In the genomic region with DNA sequence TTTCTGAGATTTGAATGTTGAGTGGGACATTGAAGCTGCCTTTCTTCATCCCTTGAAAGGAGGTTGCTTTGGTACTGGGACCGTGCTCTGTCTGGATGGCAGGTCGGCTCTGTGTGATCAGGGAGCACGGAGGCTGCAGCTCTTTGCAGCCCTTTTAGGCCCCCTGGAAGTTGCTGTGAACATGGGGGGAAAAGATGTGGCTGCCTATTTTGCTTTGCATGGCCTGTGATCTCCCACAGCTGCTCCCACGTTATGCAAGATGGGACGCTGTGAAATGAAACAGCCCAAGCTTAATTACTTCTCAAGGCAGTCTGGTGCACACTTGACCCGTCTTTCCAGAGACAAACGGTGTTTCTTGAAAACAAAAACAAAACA, we compare ENCODE assay signal across 8 mouse cellular contexts. TPM values are rescaled to one million over a fixed set of nuclear protein-coding genes. Genes with fewer than 3 reads are reported as not detected.
DNase-seq lines count a peak whose midpoint lies in the region; ATAC-seq lines count a peak whose summit lies in the region.

No protein-coding gene starts in this region.

- peak overlapping the region; percentile 74 for H3K4me3 ChIP-seq in hindbrain, embryonic 15.5 days
- no peak overlapping the region; the same call in 1 of the 2 replicates for H3K4me3 ChIP-seq in liver, embryonic 16.5 days (ENCODE audit: low read depth, low read length)

- ATAC-seq in hindbrain, embryonic 15.5 days (ENCODE audit: low FRiP score, low read depth), result no peak
- no peak for ATAC-seq in liver, embryonic 16.5 days (ENCODE audit: low read depth)
- no peak for ATAC-seq in erythroblast, adult 5-6 weeks (replicated peaks; ENCODE audit: low FRiP score, poor library complexity, severe bottlenecking)

- DNase-seq in heart, adult 11 months, result peak; percentile 95
- DNase-seq in heart, adult 9 months (ENCODE audit: low spot score in 2 of 2), result no peak
- peak; percentile 46 for DNase-seq in embryo, embryonic 11 days
- no peak for DNase-seq in c-Kit-positive CD71-positive TER-119-positive erythroid progenitor cells, embryonic 14.5 days (ENCODE audit: low spot score)
- no peak for DNase-seq in frontal cortex, adult 2 months (ENCODE audit: extremely low spot score in 1 of 2, low spot score in 1 of 2)

- peaks cover 46% of the 10 kb centered on the region for H3K4me1 ChIP-seq in hindbrain, embryonic 15.5 days (replicated peaks)
- no peaks in the 10 kb centered on the region for H3K4me1 ChIP-seq in liver, embryonic 16.5 days (ENCODE audit: control insufficient read depth, low read depth, low read length)

- peak overlapping the region; percentile 85 for H3K9ac ChIP-seq in hindbrain, embryonic 15.5 days
- no peak overlapping the region for H3K9ac ChIP-seq in liver, embryonic 16.5 days (ENCODE audit: low read depth, low read length)

- peak overlapping the region; percentile 86 for H3K27ac ChIP-seq in hindbrain, embryonic 15.5 days (replicated peaks)
- H3K27ac ChIP-seq in liver, embryonic 16.5 days (ENCODE audit: low read length), result no peak overlapping the region

- H3K27me3 ChIP-seq in hindbrain, embryonic 15.5 days, result no peaks in the 10 kb centered on the region
- H3K27me3 ChIP-seq in liver, embryonic 16.5 days (ENCODE audit: control insufficient read depth, insufficient read depth, low read depth, low read length), result peaks cover 34% of the 10 kb centered on the region

- no peaks in the 10 kb centered on the region for H3K36me3 ChIP-seq in hindbrain, embryonic 15.5 days
- no peaks in the 10 kb centered on the region for H3K36me3 ChIP-seq in liver, embryonic 16.5 days (ENCODE audit: control insufficient read depth, insufficient read depth)

- no peaks in the 10 kb centered on the region for H3K9me3 ChIP-seq in hindbrain, embryonic 15.5 days
- H3K9me3 ChIP-seq in liver, embryonic 16.5 days (replicated peaks; ENCODE audit: control insufficient read depth, low read length), result no peaks in the 10 kb centered on the region

- H3K4me2 ChIP-seq in hindbrain, embryonic 15.5 days, result peak overlapping the region; percentile 87
- H3K4me2 ChIP-seq in liver, embryonic 16.5 days (ENCODE audit: low read depth, low read length), result 0 out of 2 replicates have a peak overlapping the region, but pooled peaks have one; percentile 65

- WGBS in hindbrain, embryonic 15.5 days, result 1% methylated on average over 7 of the region's 7 CpGs
- WGBS in liver, embryonic 16.5 days (ENCODE audit: insufficient replicate concordance), result 29% methylated on average over 7 of the region's 7 CpGs

RNA-seq across cellular contexts. Expression of a gene that starts 1.8 kb away (rescaled TPM):
- polyA plus RNA-seq in hindbrain, embryonic 15.5 days (2015; fragmentation: Nextera tagmentation; extraction: Ambion mirVana), result 8.6 and 11.0 TPM in 2 replicates
- polyA plus RNA-seq in liver, embryonic 16.5 days (2015; fragmentation: Nextera tagmentation; extraction: Ambion mirVana), result 0.39 and 0.53 TPM in 2 replicates
- 2.1 and 6.5 TPM in 2 replicates for total RNA-seq in erythroblast, adult 5-6 weeks (2015; ENCODE audit: low replicate concordance)
- total RNA-seq in erythroblast, adult 5-6 weeks (2017; ENCODE audit: low replicate concordance), result 3.1 and 4.0 TPM in 2 replicates
- polyA plus RNA-seq in frontal cortex, adult 2 months (2012; rRNA removed), result 26.7 and 30.1 TPM in 2 replicates

Comparison
In these comparisons a context has a peak if more than half of its experiments do, and no peak if none do; other contexts are left out.
1. DNase-seq: peak in heart, adult 11 months (single experiment) and embryo, embryonic 11 days (single experiment); none in heart, adult 9 months (0 of 2), c-Kit-positive CD71-positive TER-119-positive erythroid progenitor cells, embryonic 14.5 days (single experiment) and frontal cortex, adult 2 months (0 of 2).